Mouse (Mus musculus): Measurements from ENCODE around the gene C1qtnf9. TPM values are rescaled to one million over a fixed set of nuclear protein-coding genes. Genes with fewer than 3 reads are reported as not detected.

Gene C1qtnf9
- polyA plus RNA-seq, 1 experiment: 4.1 TPM

- H3K27ac ChIP-seq (ENCODE audit: control insufficient read depth, insufficient read depth, low read length): no peak overlapping the region
- 0 out of 2 replicates have a peak, but pooled peaks cover 4% of the 10 kb centered on the region for H3K36me3 ChIP-seq (ENCODE audit: control insufficient read depth, insufficient read depth, low read length)
- no peaks in the 10 kb centered on the region for H3K27me3 ChIP-seq (ENCODE audit: control insufficient read depth, insufficient read depth, low read length)
- 93% methylated on average over 2 of the region's 2 CpGs for whole genome bisulfite sequencing
- H3K4me1 ChIP-seq (replicated peaks; ENCODE audit: control insufficient read depth, insufficient read depth, low read length): no peaks in the 10 kb centered on the region
- TF ChIP-seq POLR2A (IDR thresholded peaks at IDR 0.05; ENCODE audit: control insufficient read depth, extremely low read depth, insufficient read depth, low read length, poor library complexity) (no peak), CTCF (IDR thresholded peaks at IDR 0.05; ENCODE audit: borderline replicate concordance, control insufficient read depth, extremely low read depth, insufficient read depth, low read length, poor library complexity) (no peak)
- no peak for DNase-seq
- H3K4me3 ChIP-seq (ENCODE audit: control insufficient read depth, insufficient read depth, low read length): no peak overlapping the region
Measured at GRCm38 (mm10) chr14:60830096-60830495, 62.2 kb downstream of the C1qtnf9 start.

Other genes starting within 250 kb of the C1qtnf9 start
- 80.6 and 99.6 TPM in 2 replicates for gene Spata13, start 134.1 kb upstream of the C1qtnf9 start, polyA plus RNA-seq (2012; rRNA removed)
- gene Mipep, start 16.4 kb downstream of the C1qtnf9 start, polyA plus RNA-seq (2012; rRNA removed): 10.3 and 13.7 TPM in 2 replicates